Mouse (Mus musculus) B cell, adult 67 days (primary cell): ENCODE data around the gene Prss35. TPM values are rescaled to one million over a fixed set of nuclear protein-coding genes. Genes with fewer than 3 reads are reported as not detected.

Experiments
- total RNA-seq, 2 experiments: library from RNA; stranded (reverse); gene quantifications; 4 replicates each; pipeline ENCODE4 v1.2.4; 2023

Gene Prss35
- not detected for total RNA-seq

DNA sequence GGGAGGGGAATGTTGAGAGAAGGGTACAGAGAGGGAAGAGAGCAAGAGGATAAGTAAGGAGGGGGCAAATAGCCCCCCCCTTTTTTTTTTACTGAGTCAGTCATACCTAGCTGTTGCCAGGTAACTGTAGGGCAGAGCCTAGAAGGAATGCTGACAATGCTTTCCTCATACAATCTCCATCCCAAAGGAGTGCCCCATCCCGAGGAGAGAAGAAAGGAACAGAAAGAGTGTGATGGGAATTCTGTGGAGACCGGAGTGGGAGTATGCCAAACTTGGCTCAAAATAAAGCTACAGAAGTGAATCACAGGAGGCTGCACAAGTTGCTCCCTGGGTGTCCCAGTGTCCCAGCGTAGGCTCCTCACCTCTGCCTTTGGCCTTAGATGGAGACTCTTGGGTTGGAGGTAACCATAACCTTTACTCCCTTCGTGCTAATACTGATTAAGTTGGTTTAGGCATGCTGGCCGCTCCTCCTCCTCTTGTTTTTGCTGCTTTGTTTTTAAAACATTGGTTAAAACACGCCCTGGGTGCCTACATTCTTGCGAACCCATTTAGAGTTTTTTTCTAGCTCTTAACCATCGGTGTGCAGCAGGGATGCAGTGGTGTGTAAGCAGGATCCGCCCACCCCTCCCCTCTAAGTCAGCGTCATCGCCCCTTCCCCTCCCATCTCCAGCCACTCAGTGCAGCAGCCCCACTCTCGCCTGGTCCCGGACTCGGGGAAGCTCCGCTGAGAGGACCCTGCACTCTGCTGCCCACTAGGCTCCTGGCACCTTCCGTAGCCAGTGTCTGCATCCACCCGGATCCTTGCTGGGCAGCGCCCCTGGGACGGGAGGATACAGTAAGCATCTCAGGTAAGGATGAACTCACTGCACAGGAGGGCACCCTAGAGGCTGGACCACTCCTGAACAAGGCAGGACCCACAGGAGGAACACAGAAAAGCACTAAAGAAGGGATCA is at the start of gene Prss35:
TSS of gene Prss35 (plus strand) at position 691 of the 953 bp plus-strand sequence.

GRCm38 (mm10) chr9:86695818-86696261 is 47.6 kb upstream of the Prss35 start, which contains the start of gene Me1:
Gene Me1 (minus strand): TSS chr9:86695953.

Other genes starting within 250 kb of the Prss35 start
- gene Pgm3, start 171.8 kb upstream of the Prss35 start, total RNA-seq: 10 to 100 TPM; 13.6 to 18.5 TPM
- 1 to 10 TPM; 1.2 TPM for gene Rwdd2a, start 171.7 kb upstream of the Prss35 start, total RNA-seq
- not detected for gene Me1, start 47.7 kb upstream of the Prss35 start, total RNA-seq
- not detected for gene Snap91, start 137.0 kb downstream of the Prss35 start, total RNA-seq